Mouse (Mus musculus) ES-Bruce4 (cell line): ENCODE data around the gene Cbl. TPM values are rescaled to one million over a fixed set of nuclear protein-coding genes. Genes with fewer than 3 reads are reported as not detected.
A peak's percentile ranks its signal among the peaks of the same experiment; 100 is the strongest.

Source experiments
- H3K27ac ChIP-seq: 2 replicates; pipeline ENCODE4 v1.5.1; 2012; ENCODE audit warnings: low read length, inconsistent platforms; ENCODE audit not compliant: insufficient read depth
- H3K27me3 ChIP-seq: 2 replicates; pipeline ENCODE4 v1.6.1; 2012; ENCODE audit warnings: mild to moderate bottlenecking, low read length, inconsistent platforms; ENCODE audit not compliant: control insufficient read depth, poor library complexity, insufficient read depth, severe bottlenecking
- H3K36me3 ChIP-seq: 2 replicates; pipeline ENCODE4 v1.6.1; 2012; ENCODE audit warnings: inconsistent platforms, mild to moderate bottlenecking, low read length, moderate library complexity; ENCODE audit not compliant: control insufficient read depth, poor library complexity, insufficient read depth, severe bottlenecking
- H3K4me1 ChIP-seq: one replicate; pipeline ENCODE4 v1.8.1; 2011; ENCODE audit warnings: low read length; ENCODE audit not compliant: control insufficient read depth, insufficient read depth
- H3K4me3 ChIP-seq: 2 replicates; pipeline ENCODE4 v1.5.1; 2011; ENCODE audit warnings: low read depth, mild to moderate bottlenecking, low read length
- H3K9ac ChIP-seq: 2 replicates; pipeline ENCODE4 v1.6.1; 2012; ENCODE audit warnings: low read depth, mild to moderate bottlenecking, inconsistent platforms; ENCODE audit not compliant: poor library complexity, severe bottlenecking
- H3K9me3 ChIP-seq: replicated peaks from 2 replicates; pipeline ENCODE4 v1.6.1; 2012; ENCODE audit warnings: mild to moderate bottlenecking, low read length, inconsistent platforms; ENCODE audit not compliant: control insufficient read depth, poor library complexity, insufficient read depth, severe bottlenecking
- CTCF ChIP-seq: IDR thresholded peaks from one replicate; pipeline ENCODE4 v1.8.1; 2011; ENCODE audit warnings: low read depth, low read length
- EP300 ChIP-seq: IDR thresholded peaks from 2 replicates; pipeline ENCODE4 v1.6.1; 2011; ENCODE audit warnings: low read depth, low read length; ENCODE audit not compliant: insufficient read depth
- POLR2A ChIP-seq: IDR thresholded peaks from one replicate; pipeline ENCODE4 v1.8.1; 2011; ENCODE audit warnings: low read length; ENCODE audit not compliant: insufficient read depth
- polyA plus RNA-seq: library from polyadenylated mRNA; stranded (reverse); fragments of >200 nt; gene quantifications from 2 replicates; pipeline ENCODE4 v1.2.4, GENCODE M21; 2011; ENCODE audit warnings: low read depth; ENCODE audit not compliant: missing spikeins, insufficient read depth, insufficient read length

Gene Cbl
- polyA plus RNA-seq, 1 experiment: 58.8 TPM

DNA sequence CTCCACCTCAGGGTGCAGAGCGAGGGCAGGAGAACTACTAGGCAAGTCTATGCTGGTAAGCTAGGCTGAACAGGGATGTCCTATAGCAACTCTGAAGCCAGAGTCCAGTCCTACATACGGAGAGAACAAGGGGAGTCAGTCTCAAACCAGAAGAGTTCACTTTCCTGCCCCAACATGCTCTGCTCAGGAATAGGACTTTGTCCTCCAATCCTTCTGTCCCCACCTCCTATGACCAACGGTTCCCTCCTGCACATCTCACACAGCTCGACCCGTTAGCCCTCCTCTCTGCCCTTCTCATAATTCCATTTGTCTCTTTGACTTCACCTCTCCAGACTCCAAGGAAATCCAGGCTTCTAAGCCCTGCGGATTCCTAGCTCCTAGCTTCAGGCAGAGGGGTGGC, 14.1 kb upstream of the Cbl start:
- Histone ChIP-seq H3K9ac (no peak overlapping the region), H3K36me3 (no peaks in the 10 kb centered on the region), H3K4me1 (peaks cover 2% of the 10 kb centered on the region), H3K4me3 (no peak overlapping the region), H3K27ac (no peak overlapping the region), H3K9me3 (no peaks in the 10 kb centered on the region), H3K27me3 (no peaks in the 10 kb centered on the region)
- no peak for TF ChIP-seq POLR2A
- TF ChIP-seq CTCF: no peak
- TF ChIP-seq EP300: no peak

GRCm38 (mm10) chr9:44243621-44244020, 9.8 kb upstream of the Cbl start:
- Histone ChIP-seq H3K9me3 (no peaks in the 10 kb centered on the region), H3K4me3 (no peak overlapping the region), H3K27ac (no peak overlapping the region), H3K27me3 (no peaks in the 10 kb centered on the region), H3K9ac (no peak overlapping the region), H3K36me3 (no peaks in the 10 kb centered on the region), H3K4me1 (no peaks in the 10 kb centered on the region)
- TF ChIP-seq CTCF: no peak
- TF ChIP-seq POLR2A: no peak

- Histone ChIP-seq H3K27me3 (no peaks in the 10 kb centered on the region), H3K9ac (no peak overlapping the region), H3K9me3 (no peaks in the 10 kb centered on the region), H3K36me3 (no peaks in the 10 kb centered on the region), H3K4me3 (no peak overlapping the region), H3K27ac (no peak overlapping the region), H3K4me1 (no peaks in the 10 kb centered on the region)
- TF ChIP-seq POLR2A: no peak
- TF ChIP-seq EP300: no peak
- TF ChIP-seq CTCF: no peak
These were observed 7.6 kb upstream of the Cbl start for GRCm38 (mm10) chr9:44241418-44241817.

DNA sequence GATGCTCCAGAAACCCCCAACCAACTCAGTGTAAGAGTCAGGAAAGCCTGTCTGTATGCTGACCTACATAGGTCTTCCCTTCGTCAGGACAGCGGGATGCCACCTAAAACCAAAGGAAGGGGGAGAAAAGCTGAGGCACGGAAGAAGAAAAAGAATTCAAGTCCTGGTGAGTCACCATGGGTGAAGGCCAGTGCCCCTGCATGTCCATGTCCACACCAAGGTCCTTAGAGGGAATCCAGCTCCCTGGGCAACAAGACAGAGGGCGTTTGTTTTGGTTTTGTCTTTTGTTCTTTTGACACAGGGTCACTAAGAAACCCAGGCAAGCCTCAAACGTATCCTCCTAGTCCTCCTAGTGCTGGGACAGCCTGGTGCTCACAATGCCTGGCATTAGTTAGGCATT, 7.1 kb upstream of the Cbl start:
- no peaks in the 10 kb centered on the region for H3K27me3 ChIP-seq
- no peaks in the 10 kb centered on the region for H3K4me1 ChIP-seq
- TF ChIP-seq POLR2A (no peak), EP300 (no peak), CTCF (no peak)
- no peak overlapping the region for H3K27ac ChIP-seq
- H3K36me3 ChIP-seq: no peaks in the 10 kb centered on the region
- no peak overlapping the region for H3K4me3 ChIP-seq
- no peak overlapping the region for H3K9ac ChIP-seq
- no peaks in the 10 kb centered on the region for H3K9me3 ChIP-seq

GRCm38 (mm10) chr9:44240399-44240798, 6.5 kb upstream of the Cbl start, which contains the start of gene Ccdc153:
Gene Ccdc153, plus strand, starts transcription at chr9:44240676.
- no peaks in the 10 kb centered on the region for H3K9me3 ChIP-seq
- TF ChIP-seq CTCF (no peak), POLR2A (no peak), EP300 (no peak)
- no peak within 1 kb of the TSS for H3K27ac ChIP-seq
- no peaks in the 10 kb centered on the region for H3K4me1 ChIP-seq
- no peak within 1 kb of the TSS for H3K4me3 ChIP-seq
- H3K9ac ChIP-seq: no peak within 1 kb of the TSS
- no peaks in the 10 kb centered on the region for H3K27me3 ChIP-seq
- H3K36me3 ChIP-seq: no peaks in the 10 kb centered on the region

DNA sequence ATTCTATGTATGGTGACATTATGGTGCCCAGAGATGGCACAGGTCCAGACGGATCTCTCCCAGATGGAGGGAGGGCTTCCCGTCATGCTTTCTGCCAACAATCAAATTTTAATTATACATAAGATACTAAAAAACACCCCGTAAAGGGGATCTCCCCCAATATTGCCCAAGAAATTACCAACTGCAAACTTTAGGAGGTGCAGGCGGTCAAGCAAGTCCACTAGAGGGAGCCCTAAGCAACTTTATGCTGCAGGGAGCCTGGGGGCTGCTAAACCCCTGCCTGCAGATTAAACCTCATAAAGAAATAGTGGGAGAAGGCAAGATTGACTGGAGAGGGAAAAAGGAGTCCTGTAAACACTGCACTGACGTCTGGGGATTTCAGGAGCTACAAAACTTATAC, 5.6 kb upstream of the Cbl start:
- no peak overlapping the region for H3K9ac ChIP-seq
- no peak overlapping the region for H3K4me3 ChIP-seq
- no peaks in the 10 kb centered on the region for H3K36me3 ChIP-seq
- no peaks in the 10 kb centered on the region for H3K4me1 ChIP-seq
- H3K27ac ChIP-seq: no peak overlapping the region
- no peaks in the 10 kb centered on the region for H3K27me3 ChIP-seq
- TF ChIP-seq CTCF (peak; percentile 77), EP300 (no peak), POLR2A (no peak)
- no peaks in the 10 kb centered on the region for H3K9me3 ChIP-seq
